In genomic region chr12:111592407-111593021, GRCm38 (mm10) we compare ENCODE assay signal across 13 mouse cellular contexts. TPM values are rescaled to one million over a fixed set of nuclear protein-coding genes. Genes with fewer than 3 reads are reported as not detected.
A peak's percentile ranks its signal among the peaks of the same experiment; 100 is the strongest.
DNase-seq lines count a peak whose midpoint lies in the region; ATAC-seq and TF ChIP-seq lines count a peak whose summit lies in the region.
"Had no signal": no experiment of that assay in that cellular context is flagged by ENCODE, and none has a peak within 500 bp of the region (broad histone marks: within the 10 kb centered on the region; RNA-seq: fewer than 3 reads in every experiment).

No protein-coding gene starts in this region.

- H3K27ac ChIP-seq in heart, adult 2 months, result peak overlapping the region; percentile 6; the same call in 1 of the 2 replicates
- H3K27ac ChIP-seq in liver, postnatal 0 days (ENCODE audit: low read depth), result peak overlapping the region; percentile 53
- H3K27ac ChIP-seq in hindbrain, embryonic 11.5 days (ENCODE audit: low read depth, low read length), result no peak overlapping the region
- H3K27ac ChIP-seq: hindbrain, embryonic 12.5 days; macrophage; stomach, postnatal 0 days had no signal

- WGBS in heart, adult 2 months, result 31% methylated on average over 14 of the region's 14 CpGs
- WGBS in liver, postnatal 0 days (ENCODE audit: insufficient replicate concordance), result 39% methylated on average over 14 of the region's 14 CpGs
- WGBS in hindbrain, embryonic 11.5 days, result 95% methylated on average over 14 of the region's 14 CpGs

- peak overlapping the region; percentile 41 for H3K4me2 ChIP-seq in liver, postnatal 0 days (ENCODE audit: low read depth, low read length)
- no peak overlapping the region for H3K4me2 ChIP-seq in hindbrain, embryonic 11.5 days (replicated peaks; ENCODE audit: low read depth, low read length)
- H3K4me2 ChIP-seq: hindbrain, embryonic 12.5 days had no signal

- peaks cover 13% of the 10 kb centered on the region for H3K36me3 ChIP-seq in heart, adult 2 months (ENCODE audit: control insufficient read depth, insufficient read depth, low read length)
- H3K36me3 ChIP-seq in liver, postnatal 0 days (replicated peaks; ENCODE audit: insufficient read depth, low read length), result peaks cover 24% of the 10 kb centered on the region
- peaks cover 4% of the 10 kb centered on the region for H3K36me3 ChIP-seq in hindbrain, embryonic 11.5 days (ENCODE audit: control insufficient read depth, insufficient read depth, low read length)

- H3K9me3 ChIP-seq in liver, postnatal 0 days (ENCODE audit: low read length), result no peaks in the 10 kb centered on the region
- H3K9me3 ChIP-seq in hindbrain, embryonic 11.5 days (ENCODE audit: control insufficient read depth, low read length), result no peaks in the 10 kb centered on the region
- H3K9me3 ChIP-seq: hindbrain, embryonic 12.5 days had no signal

- no peak for TF ChIP-seq CTCF in heart, adult 2 months (IDR thresholded peaks at IDR 0.05)
- TF ChIP-seq CTCF in liver, postnatal 0 days (IDR thresholded peaks at IDR 0.05; ENCODE audit: low read depth), result no peak

- intact Hi-C loops in heart, adult 2 months (cut with DNase I), result no loop called here

- peaks cover 3% of the 10 kb centered on the region for H3K79me2 ChIP-seq in heart, adult 2 months (replicated peaks; ENCODE audit: control insufficient read depth, insufficient read depth, low read length)

- no peaks in the 10 kb centered on the region for H3K27me3 ChIP-seq in heart, adult 2 months (ENCODE audit: control insufficient read depth, insufficient read depth, low read length)
- H3K27me3 ChIP-seq in liver, postnatal 0 days (ENCODE audit: insufficient read depth, low read length), result no peaks in the 10 kb centered on the region
- H3K27me3 ChIP-seq in hindbrain, embryonic 11.5 days (ENCODE audit: control insufficient read depth, insufficient read depth, low read length), result no peaks in the 10 kb centered on the region
- H3K27me3 ChIP-seq: hindbrain, embryonic 12.5 days had no signal

- peak; percentile 76 for ATAC-seq in liver, postnatal 0 days
- no peak for ATAC-seq in hindbrain, embryonic 11.5 days (ENCODE audit: low FRiP score)
- ATAC-seq: forebrain, embryonic 14.5 days had no signal

- TF ChIP-seq EP300 in heart, adult 2 months (IDR thresholded peaks at IDR 0.05; ENCODE audit: insufficient read depth, low read depth, low read length), result 0 out of 2 replicates have a peak, but pooled peaks have one; percentile 48
- TF ChIP-seq EP300 in liver, postnatal 0 days (IDR thresholded peaks at IDR 0.05; ENCODE audit: low read depth), result peak; percentile 78

- TF ChIP-seq POLR2A in heart, adult 2 months (IDR thresholded peaks at IDR 0.05; ENCODE audit: insufficient read depth, low read depth, low read length), result no peak

- no peak overlapping the region for H3K4me3 ChIP-seq in heart, adult 2 months
- 0 out of 2 replicates have a peak overlapping the region, but pooled peaks have one; percentile 5 for H3K4me3 ChIP-seq in liver, postnatal 0 days (ENCODE audit: low read depth, low read length)
- no peak overlapping the region for H3K4me3 ChIP-seq in hindbrain, embryonic 11.5 days (ENCODE audit: low read depth, low read length)
- H3K4me3 ChIP-seq: hindbrain, embryonic 12.5 days had no signal

- DNase-seq in heart, adult 2 months, result peak; percentile 26 to 32
- DNase-seq in heart, postnatal 4 days, result no peak
- peak; percentile 63 for DNase-seq in A20 (ENCODE audit: low read depth, low spot score)
- DNase-seq in c-Kit-positive CD71-negative TER-119-negative erythroid progenitor cells, embryonic 14.5 days (ENCODE audit: low read depth), result peak; percentile 25
- peak; percentile 49 for DNase-seq in liver, postnatal 0 days
- DNase-seq in cerebellum, adult 18-20 months, result no peak
- DNase-seq in hindbrain, embryonic 11.5 days (ENCODE audit: low spot score), result no peak
- no peak for DNase-seq in cerebellum, adult 9-10 months
- DNase-seq: right cerebral cortex, postnatal 25 days had no signal

- H3K9ac ChIP-seq in heart, adult 2 months (ENCODE audit: low read depth, low read length), result no peak overlapping the region
- no peak overlapping the region for H3K9ac ChIP-seq in liver, postnatal 0 days (replicated peaks)
- H3K9ac ChIP-seq in hindbrain, embryonic 11.5 days (ENCODE audit: low read depth, low read length), result no peak overlapping the region
- H3K9ac ChIP-seq: hindbrain, embryonic 12.5 days had no signal

- peaks cover 6% of the 10 kb centered on the region for H3K4me1 ChIP-seq in heart, adult 2 months (ENCODE audit: control insufficient read depth, insufficient read depth, low read length)
- H3K4me1 ChIP-seq in liver, postnatal 0 days (ENCODE audit: insufficient read depth), result peaks cover 19% of the 10 kb centered on the region
- H3K4me1 ChIP-seq in hindbrain, embryonic 11.5 days (replicated peaks; ENCODE audit: control insufficient read depth, insufficient read depth, low read length), result no peaks in the 10 kb centered on the region
- H3K4me1 ChIP-seq: hindbrain, embryonic 12.5 days had no signal

RNA-seq across cellular contexts. Expression of gene Mark3, which starts 18.2 kb away (rescaled TPM):
- 10 to 100 TPM; 50.6 to 52.5 TPM for total RNA-seq in heart, adult 2 months (2021)
- polyA plus RNA-seq in heart, adult 2 months (2012; rRNA removed), result 18.1 and 28.2 TPM in 2 replicates
- 10 to 100 TPM; 77.5 to 79.9 TPM for total RNA-seq in heart, postnatal 4 days (2021)
- polyA plus RNA-seq in liver, postnatal 0 days (2015; fragmentation: Nextera tagmentation; extraction: Ambion mirVana), result 9.5 and 11.0 TPM in 2 replicates
- 76.6 and 76.8 TPM in 2 replicates for polyA plus RNA-seq in hindbrain, embryonic 11.5 days (2014; fragmentation: Nextera tagmentation; extraction: Ambion mirVana)

RNA-seq across cellular contexts. Expression of gene Eif5, which starts 54.7 kb away (rescaled TPM):
- 100 to 1,000 TPM; 160 to 170 TPM for total RNA-seq in heart, adult 2 months (2021)
- polyA plus RNA-seq in heart, adult 2 months (2012; rRNA removed), result 39.4 and 85.3 TPM in 2 replicates
- total RNA-seq in heart, postnatal 4 days (2021), result 100 to 1,000 TPM; 240 to 258 TPM
- 520 and 559 TPM in 2 replicates for polyA plus RNA-seq in liver, postnatal 0 days (2015; fragmentation: Nextera tagmentation; extraction: Ambion mirVana)
- polyA plus RNA-seq in hindbrain, embryonic 11.5 days (2014; fragmentation: Nextera tagmentation; extraction: Ambion mirVana), result 695 and 707 TPM in 2 replicates

Comparison
In these comparisons a context has a peak if more than half of its experiments do, and no peak if none do; other contexts are left out.
1. DNase-seq: peak in heart, adult 2 months (2 of 2), A20 (single experiment), c-Kit-positive CD71-negative TER-119-negative erythroid progenitor cells, embryonic 14.5 days (single experiment) and liver, postnatal 0 days (single experiment); none in heart, postnatal 4 days (single experiment), cerebellum, adult 18-20 months (0 of 2), hindbrain, embryonic 11.5 days (single experiment) and cerebellum, adult 9-10 months (single experiment).